Comparison of ENCODE assay signal across 9 mouse cellular contexts in genomic region chr6:77979241-77979961, GRCm38 (mm10). TPM values are rescaled to one million over a fixed set of nuclear protein-coding genes. Genes with fewer than 3 reads are reported as not detected.
DNase-seq lines count a peak whose midpoint lies in the region; ATAC-seq lines count a peak whose summit lies in the region.
"Had no signal": no experiment of that assay in that cellular context is flagged by ENCODE, and none has a peak within 500 bp of the region (broad histone marks: within the 10 kb centered on the region; RNA-seq: fewer than 3 reads in every experiment).

Gene Ctnna2, minus strand, starts transcription at chr6:77979699.

- H3K27me3 ChIP-seq in hindbrain, embryonic 15.5 days: no peaks in the 10 kb centered on the region

- under 1% methylated on average over 54 of the region's 58 CpGs for WGBS in hindbrain, embryonic 15.5 days

- H3K9me3 ChIP-seq in hindbrain, embryonic 15.5 days: no peaks in the 10 kb centered on the region

- H3K4me1 ChIP-seq in hindbrain, embryonic 15.5 days (replicated peaks): peaks cover 33% of the 10 kb centered on the region

- peak within 1 kb of the TSS; percentile 54 for H3K4me3 ChIP-seq in hindbrain, embryonic 15.5 days

- peak within 1 kb of the TSS; percentile 81 for H3K9ac ChIP-seq in hindbrain, embryonic 15.5 days

- peak within 1 kb of the TSS; percentile 95 for H3K27ac ChIP-seq in hindbrain, embryonic 15.5 days (replicated peaks)

- H3K4me2 ChIP-seq in hindbrain, embryonic 15.5 days: peak within 1 kb of the TSS; percentile 61

- peak; percentile 78 to 87 for DNase-seq in adrenal gland, adult (ENCODE audit: inconsistent age in 2 of 2, low spot score in 1 of 2)
- DNase-seq in cerebellum, postnatal 25 days: peak; percentile 98 to 99
- DNase-seq in frontal cortex, postnatal 25 days (ENCODE audit: low spot score in 2 of 2): peak; percentile 83 to 91
- peak; percentile 91 to 92 for DNase-seq in layer of hippocampus, postnatal 25 days (ENCODE audit: extremely low spot score in 1 of 2, low spot score in 1 of 2)
- peak; percentile 22 for DNase-seq in lung, postnatal 10 days
- DNase-seq in right cerebral cortex, adult 18-20 months: peak; percentile 97
- no peak for DNase-seq in T-cell, adult 2 months (ENCODE audit: low spot score)

- no peaks in the 10 kb centered on the region for H3K36me3 ChIP-seq in hindbrain, embryonic 15.5 days

- peak; percentile 96 for ATAC-seq in hindbrain, embryonic 15.5 days (ENCODE audit: low FRiP score, low read depth)
- ATAC-seq: Patski had no signal

RNA-seq across cellular contexts. Expression of gene Ctnna2, which starts in this region (rescaled TPM):
- 121 and 125 TPM in 2 replicates for polyA plus RNA-seq in hindbrain, embryonic 15.5 days (2015; fragmentation: Nextera tagmentation; extraction: Ambion mirVana)
- 10 to 100 TPM; 95.8 to 97.9 TPM for total RNA-seq in layer of hippocampus, postnatal 25 days (2021)
- polyA plus RNA-seq: Patski had no signal
